Mouse (Mus musculus) embryonic facial prominence, embryonic 10.5 days (tissue): ENCODE measurements around the gene Hip1. TPM values are rescaled to one million over a fixed set of nuclear protein-coding genes. Genes with fewer than 3 reads are reported as not detected.
A peak's percentile ranks its signal among the peaks of the same experiment; 100 is the strongest.

ENCODE experiments used
- DNase-seq: peaks from one replicate; pipeline ENCODE4 v3.0.0-alpha.2; 2017; ENCODE audit warnings: low spot score
- H3K27ac ChIP-seq: fragments of 300-500 bp; sonication (generic); replicated peaks from 2 replicates; pipeline ENCODE4 v1.5.1; 2016; ENCODE audit warnings: mild to moderate bottlenecking
- H3K27me3 ChIP-seq: fragments of 300-500 bp; sonication (generic); replicated peaks from 2 replicates; pipeline ENCODE4 v1.6.1; 2016; ENCODE audit warnings: low read depth, mild to moderate bottlenecking; ENCODE audit not compliant: poor library complexity, severe bottlenecking
- H3K36me3 ChIP-seq: fragments of 300-500 bp; sonication (generic); replicated peaks from 2 replicates; pipeline ENCODE4 v1.6.1; 2016; ENCODE audit warnings: mild to moderate bottlenecking, moderate library complexity
- H3K4me1 ChIP-seq: fragments of 300-500 bp; sonication (generic); 2 replicates; pipeline ENCODE4 v1.6.1; 2016
- H3K4me3 ChIP-seq: fragments of 300-500 bp; sonication (generic); 2 replicates; pipeline ENCODE4 v1.5.1; 2016; ENCODE audit warnings: mild to moderate bottlenecking, moderate library complexity
- H3K9me3 ChIP-seq: fragments of 300-500 bp; sonication (generic); 2 replicates; pipeline ENCODE4 v1.6.1; 2016; ENCODE audit warnings: mild to moderate bottlenecking
- WGBS: fragments of 180-500 bp; shearing (Covaris S2); methylation state at CpG from one replicate; pipeline ENCODE4 v1.1.7; 2016; 5-methylcytosine and 5-hydroxymethylcytosine counted together
- polyA plus RNA-seq: library from polyadenylated mRNA; unstranded; fragments of >200 nt; fragmentation: Nextera tagmentation; extraction: Ambion mirVana; gene quantifications from 2 replicates; pipeline ENCODE4 v1.2.1, GENCODE M21; 2016

The Hip1 gene
- polyA plus RNA-seq, 1 experiment from 2014 or later: 64.6 TPM

- Histone ChIP-seq H3K27ac (no peak overlapping the region), H3K4me1 (no peaks in the 10 kb centered on the region), H3K9me3 (no peaks in the 10 kb centered on the region; the same call in 1 of the 2 replicates), H3K27me3 (no peaks in the 10 kb centered on the region), H3K36me3 (peaks cover 82% of the 10 kb centered on the region), H3K4me3 (no peak overlapping the region)
- no peak for DNase-seq
- 89% methylated on average over 12 of the region's 12 CpGs for WGBS
Observed at GRCm38 (mm10) chr5:135478877-135479600, 65.9 kb downstream of the Hip1 start.

GRCm38 (mm10) chr5:135476199-135476598 is 68.7 kb downstream of the Hip1 start:
- no peak for DNase-seq
- no peak overlapping the region for H3K27ac ChIP-seq
- H3K36me3 ChIP-seq: peaks cover 71% of the 10 kb centered on the region
- 87% methylated on average over 5 of the region's 5 CpGs for WGBS
- no peaks in the 10 kb centered on the region for H3K27me3 ChIP-seq
- no peaks in the 10 kb centered on the region for H3K4me1 ChIP-seq
- no peak overlapping the region for H3K4me3 ChIP-seq
- H3K9me3 ChIP-seq: no peaks in the 10 kb centered on the region

- no peak for DNase-seq
- Histone ChIP-seq H3K27ac (no peak overlapping the region), H3K4me1 (no peaks in the 10 kb centered on the region), H3K4me3 (no peak overlapping the region), H3K27me3 (no peaks in the 10 kb centered on the region), H3K36me3 (peaks cover 59% of the 10 kb centered on the region), H3K9me3 (no peaks in the 10 kb centered on the region)
- 82% methylated on average over 6 of the region's 6 CpGs for WGBS
Observed at GRCm38 (mm10) chr5:135472405-135472804, 72.5 kb downstream of the Hip1 start.

GRCm38 (mm10) chr5:135471747-135472146 is 73.2 kb downstream of the Hip1 start:
- Histone ChIP-seq H3K9me3 (no peaks in the 10 kb centered on the region), H3K4me3 (no peak overlapping the region), H3K4me1 (no peaks in the 10 kb centered on the region), H3K36me3 (peaks cover 65% of the 10 kb centered on the region), H3K27ac (no peak overlapping the region), H3K27me3 (no peaks in the 10 kb centered on the region)
- DNase-seq: no peak
- WGBS: 97% methylated on average over 4 of the region's 4 CpGs

GRCm38 (mm10) chr5:135468280-135468679 is 76.6 kb downstream of the Hip1 start:
- 96% methylated on average over 6 of the region's 6 CpGs for WGBS
- Histone ChIP-seq H3K36me3 (peaks cover 66% of the 10 kb centered on the region), H3K27ac (no peak overlapping the region), H3K9me3 (no peaks in the 10 kb centered on the region), H3K4me3 (no peak overlapping the region), H3K27me3 (no peaks in the 10 kb centered on the region), H3K4me1 (peaks cover 16% of the 10 kb centered on the region)
- no peak for DNase-seq

- H3K27me3 ChIP-seq: no peaks in the 10 kb centered on the region
- 0 out of 2 replicates have a peak overlapping the region, but pooled peaks have one; percentile 11 for H3K4me3 ChIP-seq
- DNase-seq: peak; percentile 49
- peaks cover 73% of the 10 kb centered on the region for H3K36me3 ChIP-seq
- H3K4me1 ChIP-seq: peaks cover 16% of the 10 kb centered on the region
- H3K9me3 ChIP-seq: no peaks in the 10 kb centered on the region
- WGBS: 36% methylated on average over 7 of the region's 7 CpGs
- peak overlapping the region; percentile 76 for H3K27ac ChIP-seq
Observed at GRCm38 (mm10) chr5:135465833-135466291, 79.1 kb downstream of the Hip1 start.

GRCm38 (mm10) chr5:135463380-135463779 is 81.5 kb downstream of the Hip1 start:
- WGBS: 89% methylated on average over 8 of the region's 8 CpGs
- H3K4me3 ChIP-seq: no peak overlapping the region
- peaks cover 24% of the 10 kb centered on the region for H3K4me1 ChIP-seq
- no peaks in the 10 kb centered on the region for H3K9me3 ChIP-seq
- H3K36me3 ChIP-seq: peaks cover 88% of the 10 kb centered on the region
- no peaks in the 10 kb centered on the region for H3K27me3 ChIP-seq
- DNase-seq: no peak
- H3K27ac ChIP-seq: no peak overlapping the region

- WGBS: 66% methylated on average over 4 of the region's 4 CpGs
- DNase-seq: no peak
- Histone ChIP-seq H3K27ac (peak overlapping the region; percentile 67), H3K27me3 (no peaks in the 10 kb centered on the region), H3K4me1 (peaks cover 16% of the 10 kb centered on the region), H3K4me3 (0 out of 2 replicates have a peak overlapping the region, but pooled peaks have one; percentile 13), H3K36me3 (peaks cover 97% of the 10 kb centered on the region), H3K9me3 (no peaks in the 10 kb centered on the region)
Observed at GRCm38 (mm10) chr5:135460833-135461173, 84.1 kb downstream of the Hip1 start.

GRCm38 (mm10) chr5:135460152-135460832 is 84.6 kb downstream of the Hip1 start:
- Histone ChIP-seq H3K27ac (peak overlapping the region; percentile 67), H3K36me3 (peaks cover 97% of the 10 kb centered on the region), H3K4me1 (peaks cover 11% of the 10 kb centered on the region), H3K4me3 (0 out of 2 replicates have a peak overlapping the region, but pooled peaks have one; percentile 13), H3K27me3 (no peaks in the 10 kb centered on the region), H3K9me3 (no peaks in the 10 kb centered on the region)
- peak; percentile 21 for DNase-seq
- WGBS: 53% methylated on average over 12 of the region's 12 CpGs

GRCm38 (mm10) chr5:135459486-135459885 is 85.4 kb downstream of the Hip1 start:
- Histone ChIP-seq H3K36me3 (peaks cover 97% of the 10 kb centered on the region), H3K27ac (no peak overlapping the region), H3K9me3 (peaks cover 6% of the 10 kb centered on the region; the same call in 1 of the 2 replicates), H3K4me3 (no peak overlapping the region), H3K27me3 (no peaks in the 10 kb centered on the region), H3K4me1 (peaks cover 11% of the 10 kb centered on the region)
- 72% methylated on average over 3 of the region's 3 CpGs for WGBS
- no peak for DNase-seq

GRCm38 (mm10) chr5:135457961-135458360 is 87.0 kb downstream of the Hip1 start:
- Histone ChIP-seq H3K36me3 (peaks cover 98% of the 10 kb centered on the region), H3K27ac (no peak overlapping the region), H3K4me1 (peaks cover 8% of the 10 kb centered on the region), H3K9me3 (peaks cover 12% of the 10 kb centered on the region; the same call in 1 of the 2 replicates), H3K4me3 (no peak overlapping the region), H3K27me3 (no peaks in the 10 kb centered on the region)
- WGBS: 92% methylated on average over 16 of the region's 16 CpGs
- no peak for DNase-seq

- peaks cover 8% of the 10 kb centered on the region for H3K4me1 ChIP-seq
- WGBS: 96% methylated on average over 9 of the region's 9 CpGs
Observed at GRCm38 (mm10) chr5:135456515-135456914, 88.4 kb downstream of the Hip1 start.

GRCm38 (mm10) chr5:135454256-135454655 is 90.7 kb downstream of the Hip1 start:
- Histone ChIP-seq H3K36me3 (peaks cover 100% of the 10 kb centered on the region), H3K4me1 (peaks cover 9% of the 10 kb centered on the region), H3K9me3 (peaks cover 12% of the 10 kb centered on the region; the same call in 1 of the 2 replicates), H3K27me3 (no peaks in the 10 kb centered on the region), H3K4me3 (no peak overlapping the region), H3K27ac (no peak overlapping the region)
- DNase-seq: no peak
- WGBS: 96% methylated on average over 2 of the region's 2 CpGs

More at GRCm38 (mm10) chr5:135456515-135456914, 88.4 kb downstream of the Hip1 start:
- no peak for DNase-seq
- H3K27me3 ChIP-seq: no peaks in the 10 kb centered on the region
- peaks cover 12% of the 10 kb centered on the region; the same call in 1 of the 2 replicates for H3K9me3 ChIP-seq
- no peak overlapping the region for H3K4me3 ChIP-seq
- peaks cover 100% of the 10 kb centered on the region for H3K36me3 ChIP-seq
- no peak overlapping the region for H3K27ac ChIP-seq
